Mouse (Mus musculus): ENCODE results near the gene Vax1. TPM values are rescaled to one million over a fixed set of nuclear protein-coding genes. Genes with fewer than 3 reads are reported as not detected.

The Vax1 gene
- polyA plus RNA-seq (2012; rRNA removed), result 0.11 and 0.32 TPM in 2 replicates
- polyA plus RNA-seq (2014; fragmentation: Nextera tagmentation; extraction: Ambion mirVana), result 0.18 TPM in 1 of 2 replicates, not detected in the other

- no peak for DNase-seq (ENCODE audit: low spot score)
- Histone ChIP-seq H3K4me1 (ENCODE audit: control insufficient read depth, insufficient read depth, low read length) (peaks cover 15% of the 10 kb centered on the region), H3K36me3 (ENCODE audit: control insufficient read depth, insufficient read depth, low read length) (no peaks in the 10 kb centered on the region), H3K4me3 (replicated peaks; ENCODE audit: low read length) (peak within 1 kb of the TSS; percentile 26), H3K4me2 (replicated peaks; ENCODE audit: low read depth, low read length, severe bottlenecking) (peak within 1 kb of the TSS; percentile 33), H3K9ac (ENCODE audit: low read depth, low read length, severe bottlenecking) (no peak within 1 kb of the TSS), H3K27me3 (ENCODE audit: control insufficient read depth, insufficient read depth, low read length) (peaks cover 94% of the 10 kb centered on the region), H3K27ac (replicated peaks; ENCODE audit: low read depth, low read length) (no peak within 1 kb of the TSS), H3K9me3 (ENCODE audit: control insufficient read depth, low read length) (no peaks in the 10 kb centered on the region)
- no peak for ATAC-seq (ENCODE audit: low FRiP score, low read depth)
- 0% methylated on average over 54 of the region's 54 CpGs for WGBS
- no peak for TF ChIP-seq POLR2A (IDR thresholded peaks at IDR 0.05; ENCODE audit: borderline replicate concordance, extremely low read depth, insufficient read depth, insufficient read length)
These were observed at the start of gene Vax1 for GRCm38 (mm10) chr19:59169936-59170765. Vax1 (minus strand) TSS chr19:59170056.

- H3K4me2 ChIP-seq (replicated peaks; ENCODE audit: low read depth, low read length, severe bottlenecking), result no peak within 1 kb of the TSS
- H3K27ac ChIP-seq (replicated peaks; ENCODE audit: low read depth, low read length), result no peak within 1 kb of the TSS
- H3K9me3 ChIP-seq (ENCODE audit: control insufficient read depth, low read length), result no peaks in the 10 kb centered on the region
- H3K27me3 ChIP-seq (ENCODE audit: control insufficient read depth, insufficient read depth, low read length), result no peaks in the 10 kb centered on the region
- ATAC-seq (ENCODE audit: low FRiP score, low read depth) (no peak), DNase-seq (ENCODE audit: low spot score) (no peak)
- 86% methylated on average over 8 of the region's 8 CpGs for WGBS
- no peak within 1 kb of the TSS for H3K9ac ChIP-seq (ENCODE audit: low read depth, low read length, severe bottlenecking)
- TF ChIP-seq POLR2A (IDR thresholded peaks at IDR 0.05; ENCODE audit: borderline replicate concordance, extremely low read depth, insufficient read depth, insufficient read length), result no peak
- H3K4me3 ChIP-seq (replicated peaks; ENCODE audit: low read length), result no peak within 1 kb of the TSS
- no peaks in the 10 kb centered on the region for H3K36me3 ChIP-seq (ENCODE audit: control insufficient read depth, insufficient read depth, low read length)
- H3K4me1 ChIP-seq (ENCODE audit: control insufficient read depth, insufficient read depth, low read length), result no peaks in the 10 kb centered on the region
These were observed 49.1 kb upstream of the Vax1 start, which contains the start of gene Kcnk18 for GRCm38 (mm10) chr19:59218991-59219390. Kcnk18 (plus strand) TSS chr19:59219214.

GRCm38 (mm10) chr19:59216891-59217290, 47.0 kb upstream of the Vax1 start:
- Histone ChIP-seq H3K27ac (replicated peaks; ENCODE audit: low read depth, low read length) (no peak overlapping the region), H3K9me3 (ENCODE audit: control insufficient read depth, low read length) (no peaks in the 10 kb centered on the region), H3K4me2 (replicated peaks; ENCODE audit: low read depth, low read length, severe bottlenecking) (no peak overlapping the region), H3K9ac (ENCODE audit: low read depth, low read length, severe bottlenecking) (no peak overlapping the region), H3K4me3 (replicated peaks; ENCODE audit: low read length) (no peak overlapping the region), H3K4me1 (ENCODE audit: control insufficient read depth, insufficient read depth, low read length) (no peaks in the 10 kb centered on the region), H3K27me3 (ENCODE audit: control insufficient read depth, insufficient read depth, low read length) (no peaks in the 10 kb centered on the region), H3K36me3 (ENCODE audit: control insufficient read depth, insufficient read depth, low read length) (no peaks in the 10 kb centered on the region)
- ATAC-seq (ENCODE audit: low FRiP score, low read depth) (no peak), DNase-seq (ENCODE audit: low spot score) (no peak)
- TF ChIP-seq POLR2A (IDR thresholded peaks at IDR 0.05; ENCODE audit: borderline replicate concordance, extremely low read depth, insufficient read depth, insufficient read length), result no peak
- WGBS, result 76% methylated on average over 3 of the region's 3 CpGs

GRCm38 (mm10) chr19:59208986-59209385, 39.1 kb upstream of the Vax1 start:
- Histone ChIP-seq H3K9me3 (ENCODE audit: control insufficient read depth, low read length) (no peaks in the 10 kb centered on the region), H3K4me2 (replicated peaks; ENCODE audit: low read depth, low read length, severe bottlenecking) (no peak overlapping the region), H3K9ac (ENCODE audit: low read depth, low read length, severe bottlenecking) (no peak overlapping the region), H3K36me3 (ENCODE audit: control insufficient read depth, insufficient read depth, low read length) (no peaks in the 10 kb centered on the region), H3K4me3 (replicated peaks; ENCODE audit: low read length) (no peak overlapping the region), H3K27me3 (ENCODE audit: control insufficient read depth, insufficient read depth, low read length) (no peaks in the 10 kb centered on the region), H3K27ac (replicated peaks; ENCODE audit: low read depth, low read length) (no peak overlapping the region), H3K4me1 (ENCODE audit: control insufficient read depth, insufficient read depth, low read length) (no peaks in the 10 kb centered on the region)
- DNase-seq (ENCODE audit: low spot score), result no peak
- ATAC-seq (ENCODE audit: low FRiP score, low read depth), result no peak
- WGBS, result 63% methylated on average over 2 of the region's 2 CpGs
- TF ChIP-seq POLR2A (IDR thresholded peaks at IDR 0.05; ENCODE audit: borderline replicate concordance, extremely low read depth, insufficient read depth, insufficient read length), result no peak

GRCm38 (mm10) chr19:59208475-59208874, 38.6 kb upstream of the Vax1 start:
- 25% methylated on average over 5 of the region's 5 CpGs for WGBS
- ATAC-seq (ENCODE audit: low FRiP score, low read depth) (no peak), DNase-seq (ENCODE audit: low spot score) (peak; percentile 73)
- no peaks in the 10 kb centered on the region for H3K27me3 ChIP-seq (ENCODE audit: control insufficient read depth, insufficient read depth, low read length)
- no peak overlapping the region for H3K4me3 ChIP-seq (replicated peaks; ENCODE audit: low read length)
- TF ChIP-seq POLR2A (IDR thresholded peaks at IDR 0.05; ENCODE audit: borderline replicate concordance, extremely low read depth, insufficient read depth, insufficient read length), result no peak
- no peak overlapping the region for H3K9ac ChIP-seq (ENCODE audit: low read depth, low read length, severe bottlenecking)
- no peaks in the 10 kb centered on the region for H3K9me3 ChIP-seq (ENCODE audit: control insufficient read depth, low read length)
- no peak overlapping the region for H3K27ac ChIP-seq (replicated peaks; ENCODE audit: low read depth, low read length)
- H3K4me1 ChIP-seq (ENCODE audit: control insufficient read depth, insufficient read depth, low read length), result no peaks in the 10 kb centered on the region
- no peaks in the 10 kb centered on the region for H3K36me3 ChIP-seq (ENCODE audit: control insufficient read depth, insufficient read depth, low read length)
- H3K4me2 ChIP-seq (replicated peaks; ENCODE audit: low read depth, low read length, severe bottlenecking), result no peak overlapping the region

All from limb, embryonic 14.5 days (tissue).